Mouse (Mus musculus): ENCODE results near the gene Tarsl2.

DNA sequence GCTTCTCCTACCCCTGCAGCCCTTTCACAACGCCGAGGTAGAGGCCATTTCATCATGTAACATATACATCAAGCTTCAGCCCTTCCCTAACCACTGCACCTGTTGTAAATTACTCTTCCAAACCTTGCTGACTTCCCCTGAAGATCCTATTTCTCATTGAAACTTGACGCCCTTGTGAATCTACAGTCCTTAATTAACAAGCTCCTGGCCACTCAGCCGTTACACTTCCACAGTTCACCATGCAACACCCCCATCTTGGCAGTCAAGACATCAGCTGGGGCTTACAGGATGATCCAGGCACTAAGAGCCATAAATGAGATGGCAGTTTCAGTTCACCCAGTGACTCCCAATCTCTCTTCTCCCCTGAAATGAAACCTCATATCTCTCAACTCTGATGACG is 31.0 kb upstream of the Tarsl2 start:
- TF ChIP-seq MYOG (IDR thresholded peaks at IDR 0.05; ENCODE audit: control insufficient read depth, extremely low read depth, insufficient read length) (no peak), CTCF (IDR thresholded peaks at IDR 0.05; ENCODE audit: control insufficient read depth, insufficient read depth, insufficient read length) (no peak), MAX (IDR thresholded peaks at IDR 0.05) (no peak), USF1 (IDR thresholded peaks at IDR 0.05; ENCODE audit: low read depth) (no peak), MYOD1 (IDR thresholded peaks at IDR 0.05; ENCODE audit: control insufficient read depth, insufficient read length, low read depth) (no peak)

Measured in C2C12 (cell line).